Mouse (Mus musculus): ENCODE data around the gene Lmntd1.

- TF ChIP-seq POLR2A (IDR thresholded peaks at IDR 0.05; ENCODE audit: insufficient read depth, low read depth, low read length) (no peak), CTCF (IDR thresholded peaks at IDR 0.05; ENCODE audit: insufficient read depth, low read depth, low read length) (peak; percentile 69)
Measured at GRCm38 (mm10) chr6:145417014-145417719, 197.0 kb downstream of the Lmntd1 start.

Data from olfactory bulb, adult 2 months (tissue).